Mouse (Mus musculus): Measurements from ENCODE around the gene Ggcx.

DNA sequence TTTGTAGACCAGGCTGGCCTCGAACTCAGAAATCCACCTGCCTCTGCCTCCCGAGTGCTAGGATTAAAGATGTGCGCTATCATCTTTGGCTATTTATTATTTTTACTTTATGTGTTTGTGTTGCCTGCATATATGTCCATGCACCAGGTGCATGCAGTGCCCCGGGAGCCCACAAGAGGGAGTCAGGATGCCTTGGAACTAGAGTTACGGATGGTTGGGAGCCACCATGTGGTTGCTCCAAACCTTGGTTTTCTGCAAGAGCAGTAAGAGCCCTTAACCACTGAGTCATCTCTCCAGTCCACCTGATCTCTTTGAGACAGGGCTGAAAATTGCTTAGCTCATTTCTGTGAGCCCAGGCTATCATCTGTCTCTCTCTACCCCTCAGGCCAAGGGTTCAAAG lies 7.0 kb upstream of the Ggcx start:
- TF ChIP-seq CTCF (IDR thresholded peaks at IDR 0.05; ENCODE audit: insufficient read depth, low read length) (peak; percentile 99), POLR2A (IDR thresholded peaks at IDR 0.05; ENCODE audit: borderline replicate concordance, extremely low read depth, low read depth, low read length) (no peak)

All from lung, adult 2 months (tissue).